Mouse (Mus musculus) embryonic facial prominence, embryonic 10.5 days (tissue): ENCODE results near the gene Cep128. TPM values are rescaled to one million over a fixed set of nuclear protein-coding genes. Genes with fewer than 3 reads are reported as not detected.

Source experiments
- DNase-seq: peaks from one replicate; pipeline ENCODE4 v3.0.0-alpha.2; 2017; ENCODE audit warnings: low spot score
- H3K27ac ChIP-seq: fragments of 300-500 bp; sonication (generic); replicated peaks from 2 replicates; pipeline ENCODE4 v1.5.1; 2016; ENCODE audit warnings: mild to moderate bottlenecking
- H3K27me3 ChIP-seq: fragments of 300-500 bp; sonication (generic); replicated peaks from 2 replicates; pipeline ENCODE4 v1.6.1; 2016; ENCODE audit warnings: low read depth, mild to moderate bottlenecking; ENCODE audit not compliant: poor library complexity, severe bottlenecking
- H3K36me3 ChIP-seq: fragments of 300-500 bp; sonication (generic); replicated peaks from 2 replicates; pipeline ENCODE4 v1.6.1; 2016; ENCODE audit warnings: mild to moderate bottlenecking, moderate library complexity
- H3K4me1 ChIP-seq: fragments of 300-500 bp; sonication (generic); 2 replicates; pipeline ENCODE4 v1.6.1; 2016
- H3K4me3 ChIP-seq: fragments of 300-500 bp; sonication (generic); 2 replicates; pipeline ENCODE4 v1.5.1; 2016; ENCODE audit warnings: mild to moderate bottlenecking, moderate library complexity
- H3K9me3 ChIP-seq: fragments of 300-500 bp; sonication (generic); 2 replicates; pipeline ENCODE4 v1.6.1; 2016; ENCODE audit warnings: mild to moderate bottlenecking
- WGBS: fragments of 180-500 bp; shearing (Covaris S2); methylation state at CpG from one replicate; pipeline ENCODE4 v1.1.7; 2016; 5-methylcytosine and 5-hydroxymethylcytosine counted together
- polyA plus RNA-seq: library from polyadenylated mRNA; unstranded; fragments of >200 nt; fragmentation: Nextera tagmentation; extraction: Ambion mirVana; gene quantifications from 2 replicates; pipeline ENCODE4 v1.2.1, GENCODE M21; 2016

Gene Cep128
- polyA plus RNA-seq, result 10.5 and 11.8 TPM in 2 replicates

DNA sequence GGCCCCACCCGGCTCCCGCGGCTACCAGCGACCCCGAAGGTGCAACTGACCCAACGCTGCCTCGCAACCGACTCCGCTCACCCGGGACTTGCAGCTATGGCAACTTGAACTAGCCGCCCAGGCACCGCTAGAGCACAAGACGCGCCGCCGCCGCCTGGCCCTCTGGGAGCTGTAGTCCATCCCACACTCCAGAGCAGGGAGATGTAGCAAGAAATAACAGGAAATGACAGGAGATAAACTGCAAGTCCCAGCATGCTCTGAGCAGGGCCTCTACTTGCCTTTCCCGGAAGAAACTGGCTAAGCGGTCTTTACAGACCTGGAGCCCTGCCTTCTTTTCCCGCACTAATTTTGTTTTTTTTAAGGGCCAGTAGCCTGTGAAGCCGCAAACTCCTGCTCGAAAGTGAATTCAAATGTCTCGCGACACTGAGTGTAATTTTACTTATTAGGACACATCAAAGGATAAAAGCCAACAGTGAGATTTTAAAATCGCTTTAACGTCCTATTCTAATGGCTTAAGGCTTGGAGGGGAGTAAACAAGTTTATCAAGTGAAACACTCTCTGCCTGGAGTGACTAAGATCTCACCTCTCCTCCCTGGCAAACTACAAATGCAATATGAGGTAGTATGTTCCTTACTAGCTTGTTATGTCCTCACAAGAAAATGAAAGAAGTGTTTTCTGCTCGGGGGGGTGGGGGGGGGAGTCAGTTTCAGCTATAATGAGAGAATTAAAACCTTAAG is at the start of gene Cep128, which contains the start of gene Tshr:
Cep128 (minus strand) TSS at position 129 of the 737 bp plus-strand sequence.
Tshr (plus strand) TSS at position 283 of the 737 bp plus-strand sequence.
- DNase-seq, result peak; percentile 95
- WGBS, result 2% methylated on average over 27 of the region's 27 CpGs
- H3K27me3 ChIP-seq, result no peaks in the 10 kb centered on the region
- no peaks in the 10 kb centered on the region for H3K36me3 ChIP-seq
- no peaks in the 10 kb centered on the region for H3K9me3 ChIP-seq
- peaks cover 7% of the 10 kb centered on the region; the same call in 1 of the 2 replicates for H3K4me1 ChIP-seq
- peak within 1 kb of the TSS; percentile 82 for H3K27ac ChIP-seq
- peak within 1 kb of the TSS; percentile 68 for H3K4me3 ChIP-seq

DNA sequence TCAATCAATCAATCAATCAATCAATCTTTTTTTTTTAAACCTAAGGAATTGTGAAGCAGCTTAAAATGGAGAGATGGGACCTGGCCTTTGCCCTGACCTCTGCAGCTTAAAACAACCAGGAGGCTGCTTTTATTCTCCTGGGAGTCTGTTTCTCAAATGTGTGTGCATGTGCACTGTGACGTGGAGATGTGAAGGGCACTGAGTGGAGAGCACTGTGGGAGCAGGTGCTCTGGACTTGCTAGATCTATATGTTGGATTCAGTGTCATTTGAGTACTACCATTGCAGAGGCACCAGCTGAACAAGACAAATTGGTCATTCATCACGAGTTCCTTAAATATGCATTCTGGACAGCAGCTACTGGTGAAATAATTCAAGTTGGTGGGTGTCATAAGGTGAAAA is 42.9 kb upstream of the Cep128 start:
- no peaks in the 10 kb centered on the region for H3K27me3 ChIP-seq
- no peaks in the 10 kb centered on the region for H3K4me1 ChIP-seq
- H3K4me3 ChIP-seq, result no peak overlapping the region
- no peak overlapping the region for H3K27ac ChIP-seq
- H3K9me3 ChIP-seq, result no peaks in the 10 kb centered on the region
- WGBS, result 56% methylated on average over 2 of the region's 2 CpGs
- H3K36me3 ChIP-seq, result no peaks in the 10 kb centered on the region
- DNase-seq, result no peak

DNA sequence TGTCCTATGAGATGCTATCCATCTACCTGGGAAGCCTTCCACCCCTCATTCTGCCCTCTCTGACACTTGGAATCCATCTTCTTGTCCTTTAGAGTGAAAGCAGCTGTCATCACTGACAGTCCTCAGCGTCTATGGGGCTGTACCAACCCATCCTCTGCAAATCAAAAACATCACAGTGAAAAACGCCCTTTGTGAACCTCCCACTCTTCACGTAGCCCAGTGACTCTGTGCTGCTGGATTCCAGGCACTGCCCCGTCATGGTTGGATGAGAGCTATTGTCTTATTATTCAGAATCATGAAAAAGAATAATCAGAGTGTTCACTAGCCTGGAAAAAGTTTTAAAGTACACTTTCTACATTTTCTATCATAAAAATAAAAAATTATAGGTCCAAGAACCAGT is 42.3 kb upstream of the Cep128 start:
- Histone ChIP-seq H3K27me3 (no peaks in the 10 kb centered on the region), H3K4me1 (no peaks in the 10 kb centered on the region), H3K9me3 (no peaks in the 10 kb centered on the region), H3K27ac (no peak overlapping the region), H3K36me3 (no peaks in the 10 kb centered on the region), H3K4me3 (no peak overlapping the region)
- no peak for DNase-seq
- 55% methylated on average over 4 of the region's 4 CpGs for WGBS

DNA sequence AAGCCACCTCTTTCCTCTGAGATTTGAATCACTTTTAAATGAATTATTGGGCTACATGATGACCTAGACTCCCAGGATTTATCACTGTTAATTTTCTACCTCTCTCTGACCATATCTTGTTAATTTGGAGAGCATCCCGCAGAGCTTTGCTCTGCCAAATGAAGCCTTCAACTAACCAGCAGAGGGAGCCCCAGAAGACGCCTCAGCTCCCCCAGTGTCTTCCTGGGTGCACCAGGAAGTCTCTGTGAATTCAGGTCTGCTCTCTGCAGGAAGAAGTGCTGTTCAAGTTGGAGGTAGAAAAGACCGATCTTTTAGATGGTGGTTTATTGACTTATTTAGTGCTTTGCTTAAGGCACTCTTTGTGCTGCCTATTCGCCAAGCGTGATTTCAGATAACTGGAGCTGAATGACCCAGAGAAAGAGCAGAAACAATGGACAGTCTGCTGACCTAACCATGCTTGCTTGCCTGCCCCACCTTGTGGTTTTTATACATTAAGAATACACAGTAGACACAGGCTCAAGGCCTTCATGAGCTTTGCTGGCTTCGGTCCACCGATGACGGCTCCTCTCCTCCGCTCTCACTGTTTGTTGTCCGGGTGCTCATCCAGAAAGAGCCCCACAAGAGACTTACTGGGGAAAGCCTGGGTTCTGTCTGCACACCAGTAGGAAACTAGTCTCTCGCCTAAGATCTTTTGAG is 39.1 kb upstream of the Cep128 start:
- peak; percentile 20 for DNase-seq
- 78% methylated on average over 11 of the region's 11 CpGs for WGBS
- H3K4me1 ChIP-seq, result peaks cover 4% of the 10 kb centered on the region; the same call in 1 of the 2 replicates
- H3K36me3 ChIP-seq, result no peaks in the 10 kb centered on the region
- no peak overlapping the region for H3K4me3 ChIP-seq
- H3K27ac ChIP-seq, result no peak overlapping the region
- no peaks in the 10 kb centered on the region for H3K27me3 ChIP-seq
- no peaks in the 10 kb centered on the region for H3K9me3 ChIP-seq

DNA sequence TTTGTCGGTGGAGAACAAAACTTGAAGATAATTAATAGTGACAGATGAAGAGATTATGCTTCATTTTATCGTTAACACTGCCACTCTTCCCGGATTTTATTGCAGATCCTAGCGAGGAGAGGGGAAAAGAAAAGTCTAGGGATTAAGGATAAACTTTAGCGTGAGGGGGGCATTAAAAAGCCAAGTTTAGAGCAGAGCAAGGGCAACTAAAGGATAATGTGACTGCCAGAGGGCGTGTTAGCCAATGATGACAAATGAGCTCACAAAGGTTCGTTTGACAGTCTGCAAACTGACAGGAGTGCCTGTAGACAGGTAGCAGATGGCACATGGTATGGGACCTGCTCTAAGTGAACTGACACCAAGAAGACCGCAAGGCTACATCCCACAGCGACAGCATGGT is 37.1 kb upstream of the Cep128 start:
- WGBS, result 53% methylated on average over 9 of the region's 9 CpGs
- Histone ChIP-seq H3K27me3 (no peaks in the 10 kb centered on the region), H3K4me1 (peaks cover 4% of the 10 kb centered on the region; the same call in 1 of the 2 replicates), H3K27ac (no peak overlapping the region), H3K36me3 (no peaks in the 10 kb centered on the region), H3K9me3 (no peaks in the 10 kb centered on the region), H3K4me3 (no peak overlapping the region)
- DNase-seq, result no peak

DNA sequence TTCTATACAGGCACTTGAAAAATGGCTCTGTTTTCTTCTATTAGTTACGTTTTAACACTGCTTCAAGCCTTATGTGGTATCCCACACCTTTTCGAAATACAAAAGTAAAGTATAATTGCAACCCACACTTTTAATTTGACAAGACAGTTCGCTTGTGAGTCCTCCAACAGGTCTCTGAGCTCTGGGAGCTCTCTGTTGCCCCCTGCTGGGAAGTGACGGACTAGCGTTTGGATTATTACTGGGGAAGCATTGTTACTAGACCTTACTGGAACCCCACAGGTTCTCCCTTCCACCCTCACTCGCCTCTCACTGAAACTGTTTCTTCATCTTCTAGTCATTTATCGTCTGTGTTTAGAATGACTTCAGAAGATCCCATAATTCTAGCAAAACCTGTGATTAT is 34.6 kb upstream of the Cep128 start:
- DNase-seq, result peak; percentile 62
- H3K4me3 ChIP-seq, result no peak overlapping the region
- H3K27me3 ChIP-seq, result no peaks in the 10 kb centered on the region
- no peak overlapping the region for H3K27ac ChIP-seq
- no peaks in the 10 kb centered on the region for H3K9me3 ChIP-seq
- H3K4me1 ChIP-seq, result peaks cover 4% of the 10 kb centered on the region; the same call in 1 of the 2 replicates
- WGBS, result 45% methylated on average over 7 of the region's 7 CpGs
- no peaks in the 10 kb centered on the region for H3K36me3 ChIP-seq

DNA sequence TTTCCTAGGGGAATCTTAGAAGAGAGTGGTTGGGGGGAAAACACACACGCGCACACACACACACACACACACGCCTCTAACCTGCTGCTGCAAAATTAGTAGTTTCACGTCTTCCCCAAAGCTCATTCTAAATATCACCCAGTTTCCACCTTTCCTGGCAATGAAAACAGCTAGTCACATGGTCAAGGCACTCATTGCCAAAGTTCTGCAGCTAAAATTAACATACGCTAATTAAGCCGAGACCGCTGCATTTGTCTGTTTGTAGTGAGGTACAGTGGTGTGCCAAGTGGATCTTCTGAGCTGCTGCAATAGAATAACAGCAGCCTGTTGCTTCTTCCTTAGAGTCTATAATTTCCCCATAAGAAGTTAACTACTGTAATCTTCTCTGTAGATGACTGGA is 32.6 kb upstream of the Cep128 start:
- no peak for DNase-seq
- Histone ChIP-seq H3K9me3 (no peaks in the 10 kb centered on the region), H3K36me3 (no peaks in the 10 kb centered on the region), H3K27ac (no peak overlapping the region), H3K4me3 (no peak overlapping the region), H3K27me3 (no peaks in the 10 kb centered on the region), H3K4me1 (peaks cover 12% of the 10 kb centered on the region)
- 93% methylated on average over 7 of the region's 7 CpGs for WGBS

DNA sequence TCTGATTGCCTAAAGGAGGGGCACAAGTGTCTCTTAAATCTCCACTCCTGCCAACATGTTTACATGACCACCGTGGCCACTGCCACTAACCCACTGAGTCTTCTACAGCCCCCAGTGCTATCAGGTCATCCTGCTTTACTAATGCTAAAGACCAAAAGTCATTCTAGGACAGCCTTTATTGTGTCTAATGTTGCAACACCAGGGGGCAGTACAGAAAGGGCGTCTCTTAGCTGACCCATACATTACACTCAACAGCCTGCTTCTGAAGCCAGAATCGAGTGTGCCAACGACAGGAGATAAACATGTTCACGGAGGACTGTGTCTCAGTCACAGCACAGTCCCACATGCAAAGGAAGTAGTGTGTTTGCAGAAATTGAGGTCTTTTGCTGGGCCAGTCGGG is 30.9 kb upstream of the Cep128 start:
- H3K36me3 ChIP-seq, result no peaks in the 10 kb centered on the region
- H3K4me1 ChIP-seq, result peaks cover 8% of the 10 kb centered on the region; the same call in 1 of the 2 replicates
- no peak overlapping the region for H3K4me3 ChIP-seq
- H3K27ac ChIP-seq, result no peak overlapping the region
- DNase-seq, result no peak
- 78% methylated on average over 6 of the region's 6 CpGs for WGBS
- H3K27me3 ChIP-seq, result no peaks in the 10 kb centered on the region
- H3K9me3 ChIP-seq, result no peaks in the 10 kb centered on the region

DNA sequence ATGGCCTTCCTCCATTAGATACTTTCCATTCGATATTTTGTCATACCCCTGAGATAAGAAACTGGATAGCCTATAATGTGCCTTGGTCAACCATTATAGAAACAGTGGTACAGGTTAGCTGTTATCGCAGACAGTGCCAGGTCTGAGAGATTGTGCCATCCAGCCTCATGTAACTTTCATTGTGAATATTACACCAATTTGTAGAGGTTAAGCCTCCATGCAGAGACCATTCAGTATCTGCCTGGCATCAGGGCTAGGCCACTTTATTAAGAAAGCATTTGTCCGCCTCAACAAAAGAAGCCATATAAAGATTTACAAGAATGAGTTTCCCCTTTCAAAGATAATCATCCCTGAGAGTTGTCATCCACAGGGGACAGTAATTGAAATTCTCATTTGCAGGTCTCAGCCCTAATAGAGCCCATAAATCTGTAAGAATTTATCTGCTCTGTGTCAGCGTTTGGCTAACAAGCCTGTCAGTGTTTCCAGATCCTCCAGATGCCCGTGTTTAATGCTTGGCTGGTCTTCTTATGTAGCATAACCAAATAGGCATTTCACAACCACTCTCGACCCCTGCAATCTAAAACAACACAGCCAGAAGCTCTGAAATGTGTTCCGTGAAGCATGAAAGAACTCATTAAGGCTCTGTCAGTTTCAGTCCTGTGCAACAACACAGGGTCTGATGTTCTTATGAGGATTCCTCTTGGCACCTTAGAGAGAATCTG is 28.4 kb upstream of the Cep128 start:
- 52% methylated on average over 7 of the region's 7 CpGs for WGBS
- H3K36me3 ChIP-seq, result no peaks in the 10 kb centered on the region
- no peaks in the 10 kb centered on the region for H3K9me3 ChIP-seq
- no peak overlapping the region for H3K27ac ChIP-seq
- peaks cover 8% of the 10 kb centered on the region; the same call in 1 of the 2 replicates for H3K4me1 ChIP-seq
- H3K27me3 ChIP-seq, result no peaks in the 10 kb centered on the region
- DNase-seq, result no peak
- no peak overlapping the region for H3K4me3 ChIP-seq

DNA sequence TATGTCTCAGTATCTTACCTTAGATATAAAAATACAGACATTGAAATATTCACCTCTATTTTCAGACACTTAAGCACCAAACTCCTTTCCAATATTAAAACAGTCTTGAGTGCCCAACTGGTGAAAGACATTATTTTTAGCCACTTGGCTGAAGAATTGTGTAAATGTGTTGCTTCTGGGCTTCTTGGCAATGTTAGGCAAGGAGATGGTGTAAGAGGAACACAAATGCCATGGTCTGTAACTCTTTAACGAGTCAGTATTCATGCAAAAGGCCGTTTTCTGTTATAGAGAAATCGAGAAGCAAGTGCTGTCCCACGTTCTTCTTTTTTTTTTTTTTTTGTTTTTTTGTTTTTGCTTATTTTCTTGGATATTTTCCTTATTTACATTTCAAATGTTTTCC is 26.1 kb upstream of the Cep128 start:
- Histone ChIP-seq H3K36me3 (no peaks in the 10 kb centered on the region), H3K4me1 (peaks cover 8% of the 10 kb centered on the region; the same call in 1 of the 2 replicates), H3K4me3 (no peak overlapping the region), H3K27ac (no peak overlapping the region), H3K9me3 (no peaks in the 10 kb centered on the region), H3K27me3 (no peaks in the 10 kb centered on the region)
- WGBS, result 89% methylated on average over 4 of the region's 4 CpGs
- no peak for DNase-seq

DNA sequence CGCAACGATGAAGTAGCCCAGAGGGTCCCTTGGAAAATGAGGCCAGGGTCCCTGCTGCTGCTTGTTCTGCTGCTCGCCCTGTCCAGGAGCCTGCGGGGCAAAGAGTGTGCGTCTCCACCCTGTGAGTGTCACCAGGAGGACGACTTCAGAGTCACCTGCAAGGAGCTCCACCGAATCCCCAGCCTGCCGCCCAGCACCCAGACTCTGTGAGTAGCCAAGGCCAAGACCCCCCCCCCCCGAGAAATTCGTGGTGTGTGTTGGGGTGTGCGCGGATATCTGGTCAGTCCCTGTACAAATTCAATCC is 16.8 kb upstream of the Cep128 start:
- Histone ChIP-seq H3K4me1 (peaks cover 9% of the 10 kb centered on the region), H3K27me3 (peaks cover 40% of the 10 kb centered on the region), H3K4me3 (peak overlapping the region; percentile 66), H3K27ac (peak overlapping the region; percentile 4; the same call in 1 of the 2 replicates), H3K9me3 (no peaks in the 10 kb centered on the region), H3K36me3 (no peaks in the 10 kb centered on the region)
- WGBS, result 5% methylated on average over 12 of the region's 12 CpGs
- DNase-seq, result no peak

DNA sequence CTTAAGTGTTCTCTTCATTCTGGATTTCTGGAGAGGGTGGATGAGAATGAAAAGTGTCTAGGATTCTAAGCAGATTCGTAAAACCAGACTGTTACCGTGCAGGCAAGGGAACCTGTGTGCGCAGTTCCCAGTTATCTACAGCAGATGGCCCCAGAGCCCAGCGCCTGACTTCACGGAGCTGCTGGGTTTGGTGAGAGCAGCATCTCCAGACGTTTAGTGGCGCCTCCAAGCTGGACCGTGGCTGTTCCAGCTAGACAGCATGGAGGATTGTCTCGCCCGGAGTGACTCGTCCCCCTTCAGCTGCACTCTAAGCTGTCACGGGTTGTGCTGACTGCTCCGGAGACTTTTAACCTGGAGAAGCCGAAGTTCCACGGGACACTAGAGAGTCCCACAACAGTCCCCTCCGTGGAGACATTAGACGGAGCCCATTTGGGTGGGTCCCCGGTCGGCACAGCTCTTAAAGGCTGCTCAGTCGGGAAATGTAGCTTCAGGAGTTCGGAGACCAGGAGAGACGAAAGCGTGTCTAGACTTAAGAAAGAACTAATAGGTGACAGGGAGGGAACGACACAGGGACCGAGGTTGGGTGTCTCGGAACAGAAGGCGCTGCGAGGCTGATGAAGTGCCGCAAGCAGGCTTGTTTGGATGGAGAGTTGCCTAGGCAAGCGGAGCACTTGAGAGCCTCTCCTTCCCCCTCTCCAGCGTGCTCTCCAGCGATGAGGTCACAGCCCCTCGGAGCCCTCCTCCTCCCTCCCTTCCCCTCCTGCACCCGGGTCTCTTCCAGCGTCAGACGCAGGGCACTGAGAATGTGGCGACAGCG is 16.2 kb upstream of the Cep128 start:
- Histone ChIP-seq H3K27me3 (peaks cover 40% of the 10 kb centered on the region), H3K36me3 (no peaks in the 10 kb centered on the region), H3K4me1 (peaks cover 9% of the 10 kb centered on the region), H3K27ac (peak overlapping the region; percentile 4; the same call in 1 of the 2 replicates), H3K9me3 (no peaks in the 10 kb centered on the region), H3K4me3 (peak overlapping the region; percentile 66)
- WGBS, result under 1% methylated on average over 38 of the region's 38 CpGs
- DNase-seq, result peak; percentile 85
